Mouse (Mus musculus) layer of hippocampus, adult 2 months (tissue): Measurements from ENCODE around the gene Gm43191. TPM values are rescaled to one million over a fixed set of nuclear protein-coding genes. Genes with fewer than 3 reads are reported as not detected.

Experiments used
- DNase-seq, 2 experiments: peaks; one replicate each; pipeline ENCODE4 v3.0.0; 2022; ENCODE audit warnings: low spot score in 2 of 2
- H3K27ac ChIP-seq: fragments of 200-600 bp; 2 replicates; pipeline ENCODE4 v1.8.1; 2022
- H3K4me3 ChIP-seq: fragments of 200-600 bp; 2 replicates; pipeline ENCODE4 v1.8.1; 2022; ENCODE audit warnings: mild to moderate bottlenecking
- CTCF ChIP-seq: fragments of 200-600 bp; conservative IDR thresholded peaks from 2 replicates; pipeline ENCODE4 v1.8.1; 2022; ENCODE audit warnings: antibody characterized with exemption, mild to moderate bottlenecking, moderate library complexity
- total RNA-seq, 2 experiments: library from RNA; stranded (reverse); gene quantifications; 2 replicates each; pipeline ENCODE4 v1.2.3; 2021

Gm43191 gene
- total RNA-seq, 2 experiments from 2014 or later, result not detected

DNA sequence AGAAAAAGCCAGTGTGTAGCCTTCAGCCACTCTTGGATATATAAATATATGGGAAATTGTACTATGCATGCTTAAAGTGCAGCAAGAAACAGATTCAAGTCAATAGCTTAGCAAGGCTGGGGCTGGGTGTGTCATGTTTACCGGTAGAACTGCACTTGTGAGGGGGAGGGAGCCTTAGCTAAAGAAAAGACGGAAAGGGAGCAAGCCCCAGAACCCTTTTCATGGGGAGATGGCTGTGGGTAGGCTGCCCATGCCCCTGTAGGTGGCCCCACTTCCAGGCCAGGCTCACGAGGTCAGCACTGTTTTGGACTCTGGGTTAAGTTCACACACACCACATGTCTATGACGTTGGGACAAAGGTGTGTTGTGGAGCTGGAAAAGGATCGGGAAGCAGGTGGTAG lies 45.3 kb downstream of the Gm43191 start:
- no peak overlapping the region for H3K4me3 ChIP-seq
- TF ChIP-seq CTCF, result no peak

DNA sequence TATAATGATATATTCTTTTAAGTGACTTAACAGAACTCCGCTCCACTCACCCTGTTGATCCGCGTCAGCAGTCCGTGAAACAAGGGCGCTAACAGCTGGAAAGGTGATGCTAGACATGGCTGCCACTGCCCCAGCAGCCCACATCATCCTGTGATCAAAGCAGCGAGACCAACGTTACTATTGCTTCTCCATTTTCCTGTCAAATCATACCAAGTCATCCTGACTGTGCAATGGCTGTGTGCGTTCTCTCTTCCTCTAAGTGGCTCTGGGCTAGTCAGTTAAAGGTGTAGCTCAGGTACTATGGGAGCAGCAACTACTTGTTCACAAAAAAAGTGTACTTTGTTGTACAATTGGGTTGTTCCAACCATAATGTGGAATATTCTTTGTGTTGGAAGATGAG lies 46.2 kb downstream of the Gm43191 start:
- TF ChIP-seq CTCF, result no peak
- DNase-seq, result no peak
- no peak overlapping the region for H3K4me3 ChIP-seq
- H3K27ac ChIP-seq, result peak overlapping the region; percentile 81

More for the DNA sequence above, 45.3 kb downstream of the Gm43191 start:
- no peak for DNase-seq
- peak overlapping the region; percentile 81 for H3K27ac ChIP-seq

DNA sequence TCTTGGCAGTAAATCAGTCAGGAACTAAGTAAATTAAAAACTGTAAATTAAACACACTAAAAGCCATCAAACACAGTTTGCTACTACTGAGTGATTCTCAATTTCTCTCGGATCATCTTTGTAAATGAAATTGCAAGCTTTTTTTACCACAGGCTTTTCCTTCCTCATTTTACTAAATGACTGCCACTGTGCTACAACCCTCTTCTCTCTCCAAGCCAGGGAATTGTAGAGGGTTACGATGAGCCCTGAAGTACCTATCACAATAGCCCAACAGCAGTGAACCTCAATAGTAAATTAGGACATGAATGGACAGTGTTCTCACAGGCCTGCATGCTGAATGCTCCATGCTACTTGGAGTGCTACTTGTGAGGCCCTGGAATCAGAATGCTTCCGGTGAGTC lies 47.0 kb downstream of the Gm43191 start:
- 0 out of 2 replicates have a peak overlapping the region, but pooled peaks have one; percentile 81 for H3K27ac ChIP-seq
- no peak for TF ChIP-seq CTCF
- no peak for DNase-seq
- H3K4me3 ChIP-seq, result no peak overlapping the region

DNA sequence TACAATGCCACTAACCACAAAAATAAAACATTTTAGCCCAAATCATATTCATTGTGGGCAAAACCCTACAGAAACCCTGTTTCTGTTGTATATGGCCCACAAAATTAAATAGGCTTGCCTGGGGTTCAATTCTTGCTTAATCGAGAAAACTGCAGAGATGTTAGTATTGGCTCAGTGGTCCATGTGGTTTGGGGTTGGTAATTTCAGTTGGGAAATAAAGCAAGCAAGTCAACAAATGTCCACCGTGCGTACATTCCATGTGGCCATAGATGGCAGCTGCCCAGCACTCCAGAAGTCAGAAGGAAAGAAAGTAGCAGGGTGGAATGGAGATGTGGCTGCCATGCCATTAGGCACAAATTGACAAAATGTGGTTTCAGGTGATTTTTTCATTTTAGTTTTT lies 48.1 kb downstream of the Gm43191 start:
- H3K27ac ChIP-seq, result no peak overlapping the region
- no peak for TF ChIP-seq CTCF
- no peak for DNase-seq
- no peak overlapping the region for H3K4me3 ChIP-seq

DNA sequence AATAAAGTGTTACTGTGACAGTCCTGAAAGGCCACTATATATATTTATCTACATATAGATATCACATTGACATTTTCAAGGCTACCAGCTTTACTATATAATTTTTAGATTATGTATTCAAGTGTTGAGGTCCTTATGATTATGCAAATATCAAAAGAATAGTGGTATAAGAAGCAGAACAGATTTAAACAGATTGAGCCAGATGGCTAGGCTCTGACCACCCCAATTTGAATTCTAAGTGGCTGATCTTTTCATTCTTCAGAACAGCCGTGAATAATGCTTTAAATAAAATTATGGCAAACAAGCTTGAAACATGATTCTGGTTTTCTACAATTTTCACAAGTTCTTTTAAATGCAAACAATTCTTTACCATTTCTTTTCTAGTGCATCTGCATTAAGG lies 49.6 kb downstream of the Gm43191 start:
- no peak for DNase-seq
- no peak overlapping the region for H3K4me3 ChIP-seq
- H3K27ac ChIP-seq, result 0 out of 2 replicates have a peak overlapping the region, but pooled peaks have one; percentile 28
- no peak for TF ChIP-seq CTCF

DNA sequence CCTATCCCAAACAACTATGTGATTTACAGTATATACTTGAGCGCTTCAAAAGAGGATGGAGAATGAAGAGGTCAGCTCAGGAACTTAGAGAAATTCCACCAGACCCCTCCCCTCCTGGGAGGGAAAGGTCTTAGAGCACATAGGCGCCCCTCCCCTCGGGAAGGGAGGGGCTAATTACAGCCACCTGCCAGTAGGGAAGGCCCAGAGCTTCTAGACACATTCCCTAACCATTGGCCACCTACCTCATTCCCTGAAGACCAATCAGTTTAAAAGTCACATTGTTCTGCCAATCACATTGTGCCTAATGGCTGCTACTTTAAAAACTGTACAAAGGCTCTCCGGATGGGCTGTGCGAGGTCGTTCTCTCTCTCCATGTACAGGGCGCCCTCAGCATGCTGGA lies 58.4 kb downstream of the Gm43191 start:
- no peak overlapping the region for H3K27ac ChIP-seq
- no peak overlapping the region for H3K4me3 ChIP-seq
- no peak for DNase-seq
- no peak for TF ChIP-seq CTCF

DNA sequence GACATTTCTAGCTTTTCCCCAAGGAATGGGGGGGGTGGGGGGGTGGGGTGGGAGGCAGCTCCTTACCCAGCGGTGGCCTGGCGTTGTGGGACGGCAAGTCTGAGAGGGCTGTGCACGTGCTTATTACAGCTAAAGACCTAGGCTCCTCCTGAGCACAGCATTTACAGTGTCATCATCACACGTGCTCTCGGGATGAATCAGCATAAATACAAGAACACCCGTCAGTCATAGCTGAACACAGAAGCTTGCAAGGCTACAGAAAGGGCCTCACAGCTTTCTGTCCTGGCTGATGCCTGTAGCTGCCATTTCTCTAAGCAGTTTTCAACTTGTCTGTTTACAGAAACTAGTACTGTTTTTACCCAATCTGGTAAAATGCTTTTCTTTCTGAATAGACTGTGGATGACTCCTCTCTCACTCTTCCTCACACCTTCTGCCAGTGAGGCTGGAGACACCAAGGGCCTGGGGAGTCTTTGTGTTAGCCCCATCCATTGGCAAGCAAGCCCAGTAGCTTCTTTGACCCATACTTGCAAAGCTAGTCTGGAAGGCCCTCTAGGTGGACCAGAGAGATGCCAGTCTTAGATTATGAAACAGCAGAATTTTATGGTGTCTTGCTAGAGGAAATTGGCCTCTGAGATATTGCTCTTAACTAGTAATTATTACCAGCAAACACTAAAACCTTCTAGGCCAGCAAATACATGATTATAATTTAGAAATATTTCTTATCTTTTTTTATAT lies 60.3 kb downstream of the Gm43191 start:
- TF ChIP-seq CTCF, result no peak
- DNase-seq, result no peak

DNA sequence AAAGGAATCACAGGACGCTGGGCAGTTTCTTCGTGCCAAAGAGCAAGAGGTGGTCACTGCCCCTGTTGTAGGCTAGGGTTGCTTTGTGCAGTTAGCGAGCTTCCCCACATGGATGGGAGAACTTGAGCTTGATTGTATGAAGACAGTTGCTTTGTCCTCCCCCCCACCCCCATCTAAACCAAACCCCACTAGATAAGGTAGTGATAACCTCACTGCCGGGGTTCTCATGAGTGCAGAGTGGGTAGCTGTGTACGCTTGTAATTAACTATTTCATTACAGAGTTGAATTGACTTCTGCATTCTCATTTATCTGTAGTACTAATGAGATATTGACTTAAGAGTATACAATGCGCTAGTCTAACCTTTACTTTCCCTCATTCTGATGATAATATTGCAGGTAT lies 62.2 kb downstream of the Gm43191 start:
- DNase-seq, result no peak
- TF ChIP-seq CTCF, result no peak
- Histone ChIP-seq H3K4me3 (no peak overlapping the region), H3K27ac (peak overlapping the region; percentile 55)

More for the DNA sequence above, 60.3 kb downstream of the Gm43191 start:
- Histone ChIP-seq H3K4me3 (no peak overlapping the region), H3K27ac (peak overlapping the region; percentile 21; the same call in 1 of the 2 replicates)

DNA sequence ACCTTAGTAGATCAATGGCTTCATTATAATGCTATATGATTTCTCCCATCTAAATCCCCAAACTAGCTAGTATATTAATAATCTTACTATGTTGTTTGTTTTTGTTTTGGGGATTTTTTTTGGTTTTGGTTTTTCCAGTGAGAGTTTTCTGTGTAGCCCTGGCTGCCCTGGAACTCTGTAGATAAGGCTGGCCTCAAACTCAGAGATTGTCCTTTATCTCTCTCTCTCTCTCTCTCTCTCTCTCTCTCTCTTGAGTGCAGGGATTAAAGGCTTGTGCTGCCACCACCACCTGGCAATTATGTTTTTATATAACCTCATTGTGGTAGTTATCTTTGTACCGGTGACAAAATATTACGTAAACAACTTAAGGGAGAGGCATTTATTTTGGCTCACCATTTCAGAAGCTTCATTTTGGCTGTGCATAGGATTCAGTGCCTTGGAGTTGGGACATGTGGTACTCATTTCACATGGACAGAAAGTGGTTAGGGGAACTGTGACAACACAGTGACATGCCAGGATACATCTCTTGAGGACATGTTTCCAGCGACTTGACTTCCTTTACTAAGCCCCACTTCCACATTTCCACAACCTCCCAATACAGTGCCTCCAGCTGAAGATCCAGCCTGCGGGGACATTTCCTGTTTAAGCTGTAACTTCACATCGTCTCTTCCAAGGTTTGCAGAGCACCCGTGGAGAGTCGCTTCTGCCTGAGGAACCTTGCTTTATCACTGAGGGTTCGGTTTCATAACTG lies 65.6 kb downstream of the Gm43191 start:
- TF ChIP-seq CTCF, result no peak
- no peak for DNase-seq
- H3K27ac ChIP-seq, result peak overlapping the region; percentile 88

DNA sequence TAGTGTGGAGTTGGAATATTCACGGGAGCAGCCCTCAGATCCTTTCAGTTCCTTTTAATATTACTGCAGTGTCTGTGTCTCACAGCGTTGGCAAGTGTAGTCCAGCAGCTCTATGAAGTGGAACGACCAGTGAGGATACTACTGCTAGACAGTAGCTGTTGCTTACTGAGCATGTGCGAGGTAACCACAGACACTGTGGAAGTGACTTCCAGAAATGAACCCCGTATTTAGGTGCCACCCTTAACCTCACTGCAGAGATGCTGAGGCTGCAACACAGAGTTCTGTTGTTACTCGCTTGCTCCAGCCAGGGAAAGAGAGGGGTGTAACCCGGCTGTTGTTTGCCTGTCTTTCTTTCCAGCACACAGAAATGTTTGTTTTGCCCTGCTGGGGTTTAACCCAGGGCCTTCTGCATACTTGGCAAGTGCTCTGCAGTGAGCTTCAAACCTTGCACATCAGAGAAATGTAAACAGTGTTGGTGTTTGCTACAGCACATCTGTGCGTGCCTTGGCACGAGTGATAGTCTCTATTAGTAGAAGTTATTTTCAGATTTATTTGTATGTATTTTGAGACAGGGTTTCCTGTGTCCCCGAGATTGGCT lies 66.7 kb downstream of the Gm43191 start, which contains the start of gene Trmt13:
Gene Trmt13, minus strand, starts transcription at position 293 of the 598 bp plus-strand sequence.
- TF ChIP-seq CTCF, result no peak
- no peak for DNase-seq
- Histone ChIP-seq H3K27ac (peak within 1 kb of the TSS; percentile 88), H3K4me3 (peak within 1 kb of the TSS; percentile 45)

More for the DNA sequence above, 65.6 kb downstream of the Gm43191 start:
- no peak overlapping the region for H3K4me3 ChIP-seq

DNA sequence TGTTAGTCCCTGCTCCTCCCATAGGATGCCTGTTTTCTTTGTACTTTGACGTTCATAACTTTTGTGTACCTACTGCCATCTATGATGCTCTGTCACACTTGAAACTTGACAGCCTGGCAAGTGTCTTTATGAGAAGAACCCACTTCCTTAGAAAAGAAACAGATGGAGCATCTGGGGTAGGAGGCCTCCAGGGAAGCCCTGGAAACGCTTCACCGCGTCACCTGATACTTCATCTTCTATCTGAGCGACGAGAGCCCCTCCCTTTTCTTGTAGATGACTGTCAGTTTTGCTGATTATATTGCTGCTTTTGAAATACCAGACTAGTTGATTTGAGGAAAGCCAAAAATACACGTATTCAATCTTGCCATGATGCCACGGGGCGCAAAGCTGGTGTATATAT lies 76.5 kb downstream of the Gm43191 start:
- H3K4me3 ChIP-seq, result no peak overlapping the region
- DNase-seq, result no peak
- no peak for TF ChIP-seq CTCF

DNA sequence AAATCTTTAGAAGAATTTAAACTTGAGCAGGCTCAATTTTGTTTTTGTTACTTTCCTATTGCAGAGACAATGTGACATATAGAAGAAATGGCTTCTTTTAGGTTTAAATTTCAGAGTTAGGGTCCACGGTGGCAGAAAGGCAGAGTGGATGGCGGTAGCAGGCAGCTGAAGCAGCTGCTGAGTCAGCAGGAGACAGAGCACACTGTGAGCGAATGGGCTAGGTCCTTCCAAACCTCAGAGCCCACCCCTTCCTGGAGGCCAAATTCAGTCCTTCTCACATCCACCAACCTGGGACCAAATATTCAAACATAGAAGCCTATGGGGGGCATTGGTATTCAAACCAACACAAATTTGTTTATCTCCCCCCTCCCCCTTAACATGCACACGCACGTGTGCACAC lies 79.3 kb downstream of the Gm43191 start:
- no peak for TF ChIP-seq CTCF
- DNase-seq, result no peak
- no peak overlapping the region for H3K27ac ChIP-seq
- H3K4me3 ChIP-seq, result no peak overlapping the region

More for the DNA sequence above, 76.5 kb downstream of the Gm43191 start:
- no peak overlapping the region for H3K27ac ChIP-seq

DNA sequence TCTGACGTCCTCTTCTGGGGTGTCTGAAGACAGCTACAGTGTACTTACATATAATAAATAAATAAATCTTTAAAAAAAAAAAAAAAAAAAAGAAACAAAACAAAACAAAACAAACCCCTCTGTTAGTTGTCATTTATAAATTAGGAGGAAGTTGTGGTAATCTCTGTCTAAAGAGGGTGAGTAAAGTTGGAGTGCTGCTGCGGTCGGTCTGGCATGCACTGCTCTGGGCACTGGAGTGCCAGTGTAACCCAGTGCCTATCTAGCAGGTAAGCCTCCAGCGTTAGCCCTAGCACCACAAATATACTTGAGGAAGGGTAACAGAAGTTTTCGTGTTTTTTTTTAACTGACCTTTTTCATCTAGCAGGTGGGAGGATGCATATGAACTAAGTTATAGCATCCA lies 80.1 kb downstream of the Gm43191 start:
- no peak for DNase-seq
- TF ChIP-seq CTCF, result no peak
- Histone ChIP-seq H3K4me3 (no peak overlapping the region), H3K27ac (no peak overlapping the region)
